Mouse (Mus musculus) liver, postnatal 0 days (tissue): ENCODE measurements around the gene Yju2. TPM values are rescaled to one million over a fixed set of nuclear protein-coding genes. Genes with fewer than 3 reads are reported as not detected.
A peak's percentile ranks its signal among the peaks of the same experiment; 100 is the strongest.

ENCODE experiments used
- ATAC-seq: fragments of 200-750 bp; cut with Nextera tagmentation; 2 replicates; pipeline ENCODE4 v1.8.0; 2017; ENCODE audit warnings: mild to moderate bottlenecking, moderate library complexity
- DNase-seq: peaks from one replicate; pipeline ENCODE4 v3.0.0-alpha.2; 2016
- H3K27ac ChIP-seq: fragments of 300-500 bp; sonication (generic); 2 replicates; pipeline ENCODE4 v1.5.1; 2014; ENCODE audit warnings: antibody characterized with exemption, moderate library complexity, mild to moderate bottlenecking, low read depth
- H3K27me3 ChIP-seq: fragments of 300-500 bp; sonication (generic); 2 replicates; pipeline ENCODE4 v1.6.1; 2014; ENCODE audit warnings: low read length, control low read depth, mixed read lengths; ENCODE audit not compliant: insufficient read depth
- H3K36me3 ChIP-seq: fragments of 300-500 bp; sonication (generic); replicated peaks from 2 replicates; pipeline ENCODE4 v1.6.1; 2014; ENCODE audit warnings: mild to moderate bottlenecking, control low read depth, low read length, moderate library complexity, mixed read lengths; ENCODE audit not compliant: insufficient read depth
- H3K4me1 ChIP-seq: fragments of 300-500 bp; sonication (generic); 2 replicates; pipeline ENCODE4 v1.6.1; 2014; ENCODE audit warnings: antibody characterized with exemption, mild to moderate bottlenecking, control low read depth; ENCODE audit not compliant: insufficient read depth
- H3K4me2 ChIP-seq: fragments of 300-500 bp; sonication (generic); 2 replicates; pipeline ENCODE4 v1.6.1; 2014; ENCODE audit warnings: low read depth, mild to moderate bottlenecking, low read length, moderate library complexity, mixed read lengths
- H3K4me3 ChIP-seq: fragments of 300-500 bp; sonication (generic); 2 replicates; pipeline ENCODE4 v1.5.1; 2014; ENCODE audit warnings: low read depth, low read length
- H3K9ac ChIP-seq: fragments of 300-500 bp; sonication (generic); replicated peaks from 2 replicates; pipeline ENCODE4 v1.6.1; 2014; ENCODE audit warnings: mild to moderate bottlenecking, moderate library complexity
- H3K9me3 ChIP-seq: fragments of 300-500 bp; sonication (generic); 2 replicates; pipeline ENCODE4 v1.6.1; 2016; ENCODE audit warnings: mild to moderate bottlenecking, control low read depth, low read length, mixed read lengths
- CTCF ChIP-seq: sonication (generic); IDR thresholded peaks from 2 replicates; pipeline ENCODE4 v1.5.1; 2016; ENCODE audit warnings: antibody characterized with exemption, low read depth
- EP300 ChIP-seq: IDR thresholded peaks from 2 replicates; pipeline ENCODE4 v1.6.1; 2016; ENCODE audit warnings: antibody characterized with exemption, low read depth, mild to moderate bottlenecking
- WGBS: fragments of 180-500 bp; shearing (Covaris S2); extraction: QIAGEN DNeasy Blood & Tissue Kit; methylation state at CpG from one replicate; pipeline ENCODE4 v1.1.7; 2014; ENCODE audit not compliant: insufficient replicate concordance; 5-methylcytosine and 5-hydroxymethylcytosine counted together
- polyA plus RNA-seq: library from polyadenylated mRNA; unstranded; fragments of >200 nt; fragmentation: Nextera tagmentation; extraction: Ambion mirVana; gene quantifications from 2 replicates; pipeline ENCODE4 v1.2.1, GENCODE M21; 2015

The Yju2 gene
- polyA plus RNA-seq, 1 experiment from 2014 or later = 7.1 TPM

DNA sequence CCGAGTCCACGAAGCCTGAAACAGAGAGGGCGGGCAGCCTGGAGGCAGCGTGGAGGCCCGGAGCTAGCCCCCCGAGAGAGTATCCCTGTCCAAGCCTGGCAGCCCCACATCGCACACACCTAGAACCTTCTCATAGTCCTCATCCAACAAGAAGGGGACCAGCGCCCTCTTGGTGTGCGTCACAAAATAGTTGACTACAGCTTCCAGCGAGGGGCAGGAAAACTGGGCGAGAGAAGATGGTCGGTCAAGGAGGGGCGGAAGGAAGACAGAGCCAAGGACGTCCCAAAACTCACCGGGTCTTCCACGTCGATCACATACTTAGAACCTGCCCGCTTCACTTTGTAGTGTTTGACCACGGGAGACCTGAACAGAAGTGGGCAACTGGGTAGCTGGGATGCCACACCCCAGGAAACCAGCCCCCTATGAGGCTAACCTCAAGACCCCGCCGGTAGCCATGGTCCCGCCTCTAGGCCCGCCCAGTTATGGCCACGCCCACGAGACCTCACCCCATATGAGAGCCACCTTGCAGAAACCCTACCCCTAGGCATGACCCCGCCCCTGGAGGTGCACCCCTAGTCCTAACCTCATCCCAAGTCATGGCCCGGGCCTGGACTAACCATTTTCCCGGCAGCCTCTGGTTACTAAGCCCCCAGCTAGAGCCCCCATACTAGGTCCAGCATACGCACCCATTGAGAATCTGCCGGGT is 41.0 kb downstream of the Yju2 start:
- 0 out of 2 replicates have a peak, but pooled peaks cover 4% of the 10 kb centered on the region for H3K27me3 ChIP-seq
- 0 out of 2 replicates have a peak, but pooled peaks cover 3% of the 10 kb centered on the region for H3K36me3 ChIP-seq
- ATAC-seq = no peak
- H3K27ac ChIP-seq = no peak overlapping the region
- no peak overlapping the region for H3K9ac ChIP-seq
- H3K4me1 ChIP-seq = no peaks in the 10 kb centered on the region
- no peak overlapping the region for H3K4me2 ChIP-seq
- 21% methylated on average over 30 of the region's 30 CpGs for WGBS
- no peak for DNase-seq
- H3K4me3 ChIP-seq = no peak overlapping the region
- no peak for TF ChIP-seq EP300
- TF ChIP-seq CTCF = no peak
- no peaks in the 10 kb centered on the region for H3K9me3 ChIP-seq

DNA sequence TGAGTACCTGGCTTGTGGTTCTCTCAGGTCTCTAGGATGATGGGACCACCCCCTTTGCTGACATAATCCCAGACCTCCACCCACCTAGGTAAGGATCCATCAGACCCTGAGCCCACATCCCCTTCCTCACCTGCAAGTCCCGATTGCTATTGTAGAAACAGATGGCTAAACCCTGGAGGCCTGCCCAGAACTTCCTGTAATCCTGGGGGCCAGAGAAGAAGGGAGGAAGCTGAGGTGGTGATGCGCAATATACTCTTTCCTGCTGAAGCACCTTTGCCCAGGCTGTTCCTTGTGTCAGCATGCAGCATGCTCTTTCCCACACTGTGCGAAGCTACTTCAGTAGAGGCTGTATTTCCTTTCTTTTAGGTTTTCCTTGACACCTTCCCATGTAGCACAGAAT is 44.1 kb downstream of the Yju2 start:
- H3K27me3 ChIP-seq = 0 out of 2 replicates have a peak, but pooled peaks cover 4% of the 10 kb centered on the region
- 0 out of 2 replicates have a peak, but pooled peaks cover 3% of the 10 kb centered on the region for H3K36me3 ChIP-seq
- 44% methylated on average over 3 of the region's 3 CpGs for WGBS
- H3K27ac ChIP-seq = no peak overlapping the region
- ATAC-seq (no peak), DNase-seq (no peak)
- TF ChIP-seq EP300 = no peak
- TF ChIP-seq CTCF = no peak
- H3K9ac ChIP-seq = no peak overlapping the region
- no peaks in the 10 kb centered on the region for H3K9me3 ChIP-seq
- no peak overlapping the region for H3K4me2 ChIP-seq
- no peak overlapping the region for H3K4me3 ChIP-seq
- peaks cover 10% of the 10 kb centered on the region for H3K4me1 ChIP-seq

DNA sequence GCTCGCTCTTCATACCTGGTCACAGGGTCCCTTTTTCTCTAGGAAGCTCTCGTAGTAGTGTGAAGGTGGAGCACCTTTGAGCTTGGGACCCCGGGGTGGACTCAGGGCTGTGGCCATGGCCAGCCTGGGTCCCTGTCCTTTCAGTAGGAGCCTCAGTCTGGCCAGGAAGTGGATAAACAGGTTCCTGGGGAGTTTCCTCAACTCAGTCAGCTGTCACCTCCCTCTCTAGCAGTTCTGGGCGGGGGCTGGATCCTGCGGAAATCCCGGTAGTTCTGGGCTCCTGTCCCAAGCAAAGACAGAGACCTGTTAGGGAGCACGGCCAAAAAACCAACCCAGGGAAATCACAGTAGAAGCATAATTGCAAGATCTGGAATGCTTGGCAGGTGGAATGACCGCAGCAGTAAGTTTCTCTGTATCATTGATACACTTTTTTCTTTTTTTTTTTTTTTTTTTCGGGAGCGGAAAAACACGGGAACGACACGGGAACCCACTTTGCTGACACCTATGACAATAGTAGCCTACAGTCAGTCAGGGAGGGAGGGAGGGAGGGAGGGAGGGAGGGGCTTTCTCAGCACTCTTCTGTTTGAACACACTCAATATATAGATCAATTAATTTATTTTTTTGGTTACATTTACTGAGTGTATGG is 46.6 kb downstream of the Yju2 start, which contains the start of the genes Stap2 and Mpnd:
Stap2 (minus strand) TSS at position 170 of the 647 bp plus-strand sequence.
Mpnd (plus strand) TSS at position 297 of the 647 bp plus-strand sequence.
- WGBS = 35% methylated on average over 13 of the region's 13 CpGs
- TF ChIP-seq EP300 (no peak), CTCF (no peak)
- peak within 1 kb of the TSS; percentile 32 for H3K4me3 ChIP-seq

DNA sequence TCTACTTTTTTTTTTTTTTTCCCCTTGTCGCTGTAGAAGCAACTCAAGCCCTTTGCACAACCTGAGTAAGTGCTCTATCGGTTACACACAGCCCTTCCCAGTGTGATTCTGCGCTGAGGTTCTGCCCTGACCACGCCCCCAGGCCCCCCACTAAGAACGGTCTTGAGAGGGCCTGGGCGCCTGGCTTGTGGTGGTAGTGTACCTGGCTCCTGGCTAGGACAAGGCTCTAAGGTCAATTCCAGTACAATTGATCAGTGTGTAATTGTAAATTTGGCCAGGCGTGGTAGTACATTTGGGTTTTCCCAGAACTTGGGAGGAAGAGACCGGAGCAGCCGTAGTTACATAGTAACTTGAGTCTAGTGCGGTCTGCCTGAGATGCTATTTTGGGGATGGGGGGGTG is 48.1 kb downstream of the Yju2 start:
- WGBS = 48% methylated on average over 10 of the region's 10 CpGs
- Histone ChIP-seq H3K9me3 (no peaks in the 10 kb centered on the region), H3K9ac (no peak overlapping the region), H3K4me2 (no peak overlapping the region), H3K36me3 (peaks cover 2% of the 10 kb centered on the region), H3K27ac (peak overlapping the region; percentile 79), H3K4me1 (peaks cover 28% of the 10 kb centered on the region), H3K27me3 (no peaks in the 10 kb centered on the region), H3K4me3 (no peak overlapping the region)
- TF ChIP-seq EP300 (no peak), CTCF (no peak)
- no peak for ATAC-seq
- DNase-seq = no peak

More for the DNA sequence above, 46.6 kb downstream of the Yju2 start, which contains the start of the genes Stap2 and Mpnd:
- peak within 1 kb of the TSS; percentile 65 for H3K27ac ChIP-seq
- H3K4me2 ChIP-seq = peak within 1 kb of the TSS; percentile 47
- DNase-seq (peak; percentile 60), ATAC-seq (peak; percentile 18)
- peaks cover 24% of the 10 kb centered on the region for H3K4me1 ChIP-seq
- H3K9ac ChIP-seq = peak within 1 kb of the TSS; percentile 42
- no peaks in the 10 kb centered on the region for H3K36me3 ChIP-seq
- 0 out of 2 replicates have a peak, but pooled peaks cover 4% of the 10 kb centered on the region for H3K27me3 ChIP-seq
- no peaks in the 10 kb centered on the region for H3K9me3 ChIP-seq

DNA sequence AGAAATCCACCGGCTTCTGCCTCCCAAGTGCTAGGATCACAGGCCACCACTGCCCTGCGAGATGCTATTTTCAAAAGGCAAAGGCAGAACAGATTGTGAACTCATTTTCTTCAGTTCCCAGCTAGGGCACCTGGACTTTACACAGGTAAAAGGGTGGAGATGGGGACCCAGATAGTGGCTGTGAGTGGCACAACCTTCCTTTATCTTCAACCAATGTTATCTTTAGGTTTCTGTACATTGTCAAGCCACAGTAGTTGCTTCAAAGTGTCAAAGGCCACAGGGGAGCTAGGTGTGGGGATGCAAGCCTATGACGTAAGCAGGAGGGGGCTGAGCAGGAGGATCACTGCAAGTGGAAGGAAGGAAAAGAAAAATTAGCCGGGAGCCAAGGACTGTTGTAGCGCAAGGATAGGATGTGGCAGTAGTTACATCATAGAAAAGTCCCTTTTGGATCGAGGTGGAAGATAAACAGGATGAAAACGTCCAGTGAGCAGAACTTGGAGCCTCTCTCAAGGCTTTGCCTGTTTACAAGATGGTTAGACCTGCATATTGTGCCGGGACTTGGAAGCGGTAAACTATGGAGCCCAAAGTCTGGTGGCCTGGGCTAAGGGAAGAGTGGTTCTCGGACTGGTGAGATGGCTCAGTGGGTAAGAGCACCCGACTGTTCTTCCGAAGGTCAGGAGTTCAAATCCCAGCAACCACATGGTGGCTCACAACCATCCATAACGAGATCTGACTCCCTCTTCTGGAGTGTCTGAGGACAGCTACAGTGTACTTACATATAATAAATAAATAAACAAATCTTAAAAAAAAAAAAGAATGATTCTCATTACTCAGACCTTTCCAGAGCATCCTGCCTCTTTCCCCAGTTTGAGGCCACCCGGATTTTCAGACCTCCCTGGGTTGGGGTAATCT is 48.8 kb downstream of the Yju2 start:
- Histone ChIP-seq H3K4me3 (peak overlapping the region; percentile 79; the same call in 1 of the 2 replicates), H3K9ac (no peak overlapping the region), H3K27me3 (no peaks in the 10 kb centered on the region), H3K4me2 (peak overlapping the region; percentile 98), H3K4me1 (peaks cover 28% of the 10 kb centered on the region), H3K27ac (peak overlapping the region; percentile 79), H3K36me3 (peaks cover 8% of the 10 kb centered on the region), H3K9me3 (no peaks in the 10 kb centered on the region)
- TF ChIP-seq EP300 = no peak
- 0 out of 2 replicates have a peak, but pooled peaks have one; percentile 8 for TF ChIP-seq CTCF
- WGBS = 36% methylated on average over 13 of the region's 14 CpGs
- ATAC-seq = peak; percentile 10
- DNase-seq = no peak
